Mouse (Mus musculus) liver, adult 2 months (tissue): ENCODE data around the gene Hs6st3.

Source experiments
- CTCF ChIP-seq: fragments of 200-500 bp; IDR thresholded peaks from 2 replicates; pipeline ENCODE4 v1.5.1; 2011; ENCODE audit warnings: low read depth, low read length, control low read depth
- POLR2A ChIP-seq: fragments of 200-500 bp; IDR thresholded peaks from 2 replicates; pipeline ENCODE4 v1.6.1; 2011; ENCODE audit warnings: low read length, control low read depth; ENCODE audit not compliant: insufficient read depth; ENCODE audit errors: extremely low read depth

DNA sequence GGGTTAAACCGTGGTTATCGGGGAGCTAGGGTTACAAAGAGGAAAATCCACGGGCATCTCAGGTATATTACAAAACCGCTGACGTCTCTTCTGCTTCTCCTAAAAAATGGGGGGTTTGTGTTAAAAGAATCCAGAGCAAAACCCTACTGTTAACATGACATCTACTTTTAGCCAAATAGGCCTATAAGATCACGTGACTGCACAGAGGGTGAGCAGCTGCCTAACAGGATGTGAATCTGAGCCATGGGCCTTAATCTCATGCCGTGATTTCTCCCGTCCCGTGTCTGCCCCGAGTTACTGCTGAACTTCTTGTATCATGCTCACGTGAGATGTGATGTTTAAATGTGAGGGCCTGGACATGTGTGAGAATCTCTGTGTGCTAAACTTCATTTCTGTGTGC is 540.4 kb downstream of the Hs6st3 start:
- no peak for TF ChIP-seq CTCF
- TF ChIP-seq POLR2A = no peak
